Mouse (Mus musculus) lung, embryonic 14.5 days (tissue): ENCODE data around the gene Cgrrf1. TPM values are rescaled to one million over a fixed set of nuclear protein-coding genes. Genes with fewer than 3 reads are reported as not detected.

ENCODE experiments used
- ATAC-seq: fragments of 200-750 bp; cut with Nextera tagmentation; 2 replicates; pipeline ENCODE4 v1.8.0; 2017; ENCODE audit warnings: mild to moderate bottlenecking, moderate TSS enrichment, moderate library complexity; ENCODE audit not compliant: insufficient read depth
- DNase-seq: peaks from one replicate; pipeline ENCODE4 v3.0.0-alpha.2; 2015
- H3K27ac ChIP-seq: fragments of 300-500 bp; sonication (generic); 2 replicates; pipeline ENCODE4 v1.5.1; 2014; ENCODE audit warnings: low read depth, mild to moderate bottlenecking, moderate library complexity
- H3K27me3 ChIP-seq: fragments of 300-500 bp; sonication (generic); 2 replicates; pipeline ENCODE4 v1.6.1; 2014; ENCODE audit warnings: low read length, control low read depth; ENCODE audit not compliant: insufficient read depth
- H3K36me3 ChIP-seq: fragments of 300-500 bp; sonication (generic); 2 replicates; pipeline ENCODE4 v1.6.1; 2014; ENCODE audit warnings: control low read depth; ENCODE audit not compliant: insufficient read depth
- H3K4me1 ChIP-seq: fragments of 300-500 bp; sonication (generic); 2 replicates; pipeline ENCODE4 v1.6.1; 2014; ENCODE audit warnings: antibody characterized with exemption, control low read depth; ENCODE audit not compliant: insufficient read depth
- H3K4me2 ChIP-seq: fragments of 300-500 bp; sonication (generic); 2 replicates; pipeline ENCODE4 v1.6.1; 2014; ENCODE audit warnings: mild to moderate bottlenecking
- H3K4me3 ChIP-seq: fragments of 300-500 bp; sonication (generic); 2 replicates; pipeline ENCODE4 v1.5.1; 2014; ENCODE audit warnings: low read depth, low read length
- H3K9ac ChIP-seq: fragments of 300-500 bp; sonication (generic); 2 replicates; pipeline ENCODE4 v1.6.1; 2014
- H3K9me3 ChIP-seq: fragments of 300-500 bp; sonication (generic); 2 replicates; pipeline ENCODE4 v1.6.1; 2016; ENCODE audit warnings: low read depth, low read length, control low read depth
- CTCF ChIP-seq: IDR thresholded peaks from 2 replicates; pipeline ENCODE4 v1.5.1; 2016; ENCODE audit warnings: antibody characterized with exemption, low read depth
- WGBS: fragments of 180-500 bp; shearing (Covaris S2); extraction: QIAGEN DNeasy Blood & Tissue Kit; methylation state at CpG from one replicate; pipeline ENCODE4 v1.1.7; 2014; 5-methylcytosine and 5-hydroxymethylcytosine counted together
- polyA plus RNA-seq: library from polyadenylated mRNA; unstranded; fragments of >200 nt; fragmentation: Nextera tagmentation; extraction: Ambion mirVana; gene quantifications from 2 replicates; pipeline ENCODE4 v1.2.1, GENCODE M21; 2014

Cgrrf1 gene
- polyA plus RNA-seq, 1 experiment from 2014 or later: 42.6 TPM

DNA sequence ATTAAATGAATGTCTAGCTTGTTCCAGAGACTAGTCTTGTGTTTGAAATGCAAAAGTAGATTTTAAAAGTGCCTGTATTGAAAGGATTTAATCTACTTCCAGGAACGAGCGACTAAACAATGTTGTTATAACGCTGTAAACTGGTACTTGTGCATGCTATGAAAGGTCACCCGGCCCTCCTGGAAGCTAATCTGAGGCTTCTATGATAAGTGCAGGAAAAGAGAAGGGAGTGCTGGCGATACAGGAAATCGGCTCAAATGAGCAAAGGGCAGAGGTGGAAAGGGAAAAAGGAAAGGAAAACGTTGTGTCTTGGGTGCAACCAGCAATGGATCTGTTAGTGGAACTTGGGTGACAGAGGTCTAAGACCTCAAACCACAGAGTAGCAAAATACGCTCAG is 43.4 kb upstream of the Cgrrf1 start:
- H3K4me3 ChIP-seq: peak overlapping the region; percentile 95
- no peaks in the 10 kb centered on the region; the same call in 1 of the 2 replicates for H3K4me1 ChIP-seq
- no peak for TF ChIP-seq CTCF
- H3K27me3 ChIP-seq: no peaks in the 10 kb centered on the region
- no peaks in the 10 kb centered on the region for H3K9me3 ChIP-seq
- peak; percentile 9; the same call in 1 of the 2 replicates for ATAC-seq
- H3K4me2 ChIP-seq: peak overlapping the region; percentile 68
- no peak for DNase-seq
- H3K9ac ChIP-seq: peak overlapping the region; percentile 98
- H3K27ac ChIP-seq: no peak overlapping the region; the same call in none of the 2 replicates
- WGBS: 15% methylated on average over 8 of the region's 8 CpGs
- H3K36me3 ChIP-seq: peaks cover 11% of the 10 kb centered on the region

DNA sequence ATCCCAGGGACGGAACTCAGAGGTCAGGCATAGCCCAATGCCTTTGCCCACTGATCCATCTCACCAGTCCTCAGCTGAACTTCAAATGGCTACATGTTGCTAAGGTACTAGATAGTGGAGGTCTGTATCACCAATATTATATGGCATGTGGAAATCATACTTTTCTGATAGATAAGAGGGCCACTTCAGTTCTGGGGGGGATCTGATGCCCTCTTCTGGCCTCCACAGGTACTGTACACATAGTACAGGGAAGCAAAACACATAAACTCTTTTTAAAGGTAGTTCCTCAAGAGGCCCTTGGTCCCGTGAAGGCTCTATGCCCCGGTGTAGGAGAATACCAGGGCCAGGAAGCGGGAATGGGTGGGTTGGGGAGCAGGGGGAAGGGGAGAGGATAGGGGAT is 41.6 kb upstream of the Cgrrf1 start:
- H3K9ac ChIP-seq: no peak overlapping the region
- WGBS: 64% methylated on average over 4 of the region's 4 CpGs
- no peak overlapping the region for H3K4me2 ChIP-seq
- H3K9me3 ChIP-seq: no peaks in the 10 kb centered on the region
- H3K27me3 ChIP-seq: no peaks in the 10 kb centered on the region
- ATAC-seq (no peak), DNase-seq (no peak)
- no peaks in the 10 kb centered on the region; the same call in 1 of the 2 replicates for H3K4me1 ChIP-seq
- no peak overlapping the region for H3K27ac ChIP-seq
- peak; percentile 29 for TF ChIP-seq CTCF
- H3K4me3 ChIP-seq: no peak overlapping the region
- H3K36me3 ChIP-seq: no peaks in the 10 kb centered on the region

DNA sequence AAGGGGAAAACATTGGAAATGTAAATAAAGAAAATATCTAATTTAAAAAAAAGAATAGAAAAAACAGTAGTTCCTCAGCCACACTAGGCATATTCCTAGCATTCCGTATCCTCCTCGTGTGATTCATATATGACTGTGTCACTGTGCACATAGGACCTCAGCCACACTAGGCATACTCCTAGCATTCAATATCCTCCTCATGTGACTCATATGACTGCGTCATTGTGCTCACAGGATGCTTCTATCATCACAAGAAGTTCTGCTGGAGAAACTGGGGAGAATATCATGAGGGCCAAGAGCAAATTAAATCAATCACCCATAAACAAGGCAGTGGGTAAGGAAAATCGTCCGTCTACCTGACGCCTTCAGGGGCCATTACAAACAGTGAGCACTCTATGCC is 41.2 kb upstream of the Cgrrf1 start:
- WGBS: 92% methylated on average over 6 of the region's 6 CpGs
- H3K9me3 ChIP-seq: no peaks in the 10 kb centered on the region
- DNase-seq: no peak
- H3K9ac ChIP-seq: no peak overlapping the region
- no peak for ATAC-seq
- no peak overlapping the region for H3K4me2 ChIP-seq
- H3K27me3 ChIP-seq: no peaks in the 10 kb centered on the region
- H3K27ac ChIP-seq: no peak overlapping the region
- no peaks in the 10 kb centered on the region for H3K36me3 ChIP-seq
- no peak for TF ChIP-seq CTCF
- no peak overlapping the region for H3K4me3 ChIP-seq
- H3K4me1 ChIP-seq: no peaks in the 10 kb centered on the region; the same call in 1 of the 2 replicates

DNA sequence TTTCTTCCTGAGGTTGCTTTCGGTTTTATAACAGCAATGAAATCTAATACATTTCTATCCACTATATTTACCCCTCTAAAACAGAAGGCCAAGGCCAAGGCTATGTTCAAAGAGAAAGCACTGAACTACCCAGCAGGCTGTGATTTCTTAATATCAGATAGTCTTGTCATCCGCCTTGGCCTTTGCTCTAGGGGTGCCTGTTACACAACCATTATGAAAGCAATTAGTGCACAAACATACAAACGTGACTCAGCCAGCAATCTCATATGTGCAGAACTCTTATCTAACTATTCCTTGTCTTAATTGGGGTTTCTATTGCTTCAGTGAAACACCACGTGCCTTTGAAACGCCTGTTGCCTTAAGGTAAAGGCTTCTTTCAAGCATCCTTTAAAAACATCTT is 37.8 kb upstream of the Cgrrf1 start:
- no peaks in the 10 kb centered on the region for H3K27me3 ChIP-seq
- no peaks in the 10 kb centered on the region for H3K36me3 ChIP-seq
- no peaks in the 10 kb centered on the region for H3K4me1 ChIP-seq
- ATAC-seq (no peak), DNase-seq (no peak)
- no peak overlapping the region for H3K4me3 ChIP-seq
- WGBS: 85% methylated on average over 5 of the region's 5 CpGs
- no peak overlapping the region for H3K4me2 ChIP-seq
- no peak overlapping the region for H3K27ac ChIP-seq
- H3K9ac ChIP-seq: no peak overlapping the region
- no peak for TF ChIP-seq CTCF
- no peaks in the 10 kb centered on the region for H3K9me3 ChIP-seq

DNA sequence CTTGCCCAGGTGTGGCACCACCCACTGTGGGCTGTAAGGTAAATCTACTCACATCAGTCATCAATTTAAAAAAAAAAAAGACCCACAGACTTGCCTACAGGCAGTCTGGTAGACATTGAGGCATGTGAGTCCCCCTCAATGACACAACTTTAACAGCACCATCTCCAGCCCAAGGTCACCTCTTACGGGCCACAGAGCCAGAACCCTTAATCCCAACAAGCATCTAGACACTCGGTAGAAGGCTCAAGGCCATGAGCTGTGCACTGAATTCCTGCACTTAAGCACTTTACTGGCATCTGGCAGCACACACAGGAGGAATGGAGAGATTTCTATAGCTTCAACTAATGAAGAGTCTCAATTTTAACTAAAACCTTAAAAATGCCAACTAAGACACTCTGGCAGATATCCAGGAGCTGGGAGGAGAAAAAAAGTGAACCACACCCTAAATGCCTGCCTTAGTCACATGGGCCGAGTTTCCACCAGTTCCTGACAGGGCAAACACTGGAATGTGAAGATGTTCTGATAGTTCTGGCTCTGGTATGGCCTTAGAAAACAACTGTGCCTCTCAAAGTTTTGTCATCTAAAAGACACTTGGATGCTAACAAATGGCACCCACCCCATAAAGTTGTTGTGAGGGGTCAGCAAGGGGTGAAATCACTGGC is 31.1 kb upstream of the Cgrrf1 start:
- peaks cover 7% of the 10 kb centered on the region; the same call in 1 of the 2 replicates for H3K36me3 ChIP-seq
- no peak overlapping the region for H3K9ac ChIP-seq
- no peaks in the 10 kb centered on the region for H3K9me3 ChIP-seq
- no peaks in the 10 kb centered on the region for H3K27me3 ChIP-seq
- no peak overlapping the region for H3K4me3 ChIP-seq
- no peak overlapping the region for H3K4me2 ChIP-seq
- DNase-seq: no peak
- no peak for ATAC-seq
- no peak for TF ChIP-seq CTCF
- no peak overlapping the region for H3K27ac ChIP-seq
- H3K4me1 ChIP-seq: no peaks in the 10 kb centered on the region
- 78% methylated on average over 3 of the region's 3 CpGs for WGBS

DNA sequence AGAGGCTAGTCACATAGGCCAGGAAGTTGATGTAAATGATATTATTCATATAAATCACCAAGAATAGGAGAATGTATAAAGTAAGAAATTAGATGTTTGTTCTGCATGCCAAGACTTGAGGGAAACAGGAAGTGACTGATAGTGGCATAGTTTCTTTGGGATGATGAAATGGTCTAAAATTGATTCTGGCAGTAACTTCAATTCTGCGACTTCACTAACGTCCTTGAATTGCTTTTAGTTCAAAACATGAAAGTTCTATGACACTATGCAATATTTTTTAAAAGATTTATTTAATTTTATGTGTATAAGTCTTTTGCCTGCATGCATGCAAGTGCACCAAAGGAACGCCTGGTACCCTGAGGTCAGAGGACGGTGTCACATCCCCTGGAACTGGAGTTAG is 28.7 kb upstream of the Cgrrf1 start:
- H3K27ac ChIP-seq: no peak overlapping the region
- no peak overlapping the region for H3K9ac ChIP-seq
- H3K4me3 ChIP-seq: no peak overlapping the region
- H3K27me3 ChIP-seq: no peaks in the 10 kb centered on the region
- WGBS: 77% methylated on average over 4 of the region's 4 CpGs
- DNase-seq: no peak
- H3K9me3 ChIP-seq: no peaks in the 10 kb centered on the region
- H3K4me1 ChIP-seq: no peaks in the 10 kb centered on the region
- H3K4me2 ChIP-seq: no peak overlapping the region
- no peak for TF ChIP-seq CTCF
- peaks cover 14% of the 10 kb centered on the region for H3K36me3 ChIP-seq
- ATAC-seq: no peak

DNA sequence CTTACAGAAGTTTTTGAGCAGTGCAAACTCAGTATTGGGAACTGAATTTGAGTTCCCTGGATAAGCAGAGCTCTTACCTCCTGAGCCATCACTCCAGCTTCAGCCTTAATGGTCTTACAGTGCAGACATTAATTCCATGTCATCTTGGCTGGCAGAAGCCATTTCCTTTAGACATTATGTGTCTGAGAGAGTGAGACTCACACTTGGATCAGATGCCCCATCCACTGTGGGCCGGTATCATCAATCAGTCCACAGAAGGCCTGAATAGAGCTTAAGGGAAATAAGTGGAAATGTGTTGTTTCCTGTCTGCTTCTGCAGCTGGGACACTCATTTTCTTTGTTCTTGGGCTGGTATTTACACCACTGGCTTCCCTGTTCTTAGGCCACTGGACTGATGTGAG is 28.1 kb upstream of the Cgrrf1 start:
- TF ChIP-seq CTCF: no peak
- H3K36me3 ChIP-seq: peaks cover 17% of the 10 kb centered on the region
- H3K4me2 ChIP-seq: no peak overlapping the region
- no peaks in the 10 kb centered on the region for H3K4me1 ChIP-seq
- no peaks in the 10 kb centered on the region for H3K9me3 ChIP-seq
- no peak for DNase-seq
- H3K27ac ChIP-seq: no peak overlapping the region
- no peak for ATAC-seq
- no peaks in the 10 kb centered on the region for H3K27me3 ChIP-seq
- no peak overlapping the region for H3K9ac ChIP-seq
- WGBS: 76% methylated on average over 1 of the region's 1 CpGs
- no peak overlapping the region for H3K4me3 ChIP-seq
